Mouse (Mus musculus) bone marrow, adult 2 months (tissue): Measurements from ENCODE around the gene Nat8f3. TPM values are rescaled to one million over a fixed set of nuclear protein-coding genes. Genes with fewer than 3 reads are reported as not detected.
"Not testable (repeated sequence)": the region's sequence is repeated elsewhere in the genome, so short reads cannot be mapped to it uniquely, and the experiment has no call there.

Experiments used
- H3K27ac ChIP-seq: fragments of 200-500 bp; 2 replicates; pipeline ENCODE4 v1.5.1; 2012; ENCODE audit warnings: low read depth, mild to moderate bottlenecking, control low read depth, inconsistent platforms, low read length; ENCODE audit not compliant: control insufficient read depth, poor library complexity, insufficient read depth
- H3K4me1 ChIP-seq: fragments of 200-500 bp; 2 replicates; pipeline ENCODE4 v1.6.1; 2011; ENCODE audit warnings: low read length; ENCODE audit not compliant: control insufficient read depth, insufficient read depth
- H3K4me3 ChIP-seq: fragments of 200-500 bp; replicated peaks from 2 replicates; pipeline ENCODE3; 2011; ENCODE audit warnings: mild to moderate bottlenecking, low read depth, low read length, control low read depth; ENCODE audit not compliant: control insufficient read depth
- CTCF ChIP-seq: fragments of 200-500 bp; IDR thresholded peaks from 2 replicates; pipeline ENCODE4 v1.5.1; 2011; ENCODE audit warnings: low read length, control low read depth; ENCODE audit not compliant: control insufficient read depth, insufficient read depth
- POLR2A ChIP-seq: fragments of 200-500 bp; IDR thresholded peaks from 2 replicates; pipeline ENCODE4 v1.6.1; 2011; ENCODE audit warnings: low read depth, mild to moderate bottlenecking, control low read depth, low read length, borderline replicate concordance; ENCODE audit not compliant: control insufficient read depth
- WGBS: fragments of 180-500 bp; shearing (Covaris S2); methylation state at CpG from one replicate; pipeline ENCODE4 v1.1.7; 2018; 5-methylcytosine and 5-hydroxymethylcytosine counted together
- polyA plus RNA-seq: library from polyadenylated mRNA; stranded (reverse); fragments of >200 nt; gene quantifications from 2 replicates; pipeline ENCODE4 v1.2.4, GENCODE M21; 2011; ENCODE audit warnings: low replicate concordance; ENCODE audit not compliant: missing spikeins, insufficient read depth, insufficient read length

Nat8f3 gene
- polyA plus RNA-seq = not detected in 2 replicates

GRCm38 (mm10) chr6:85765532-85765931 is at the start of gene Nat8f3:
Gene Nat8f3, minus strand, starts transcription at chr6:85765754.
- WGBS = 58% methylated on average over 13 of the region's 13 CpGs

GRCm38 (mm10) chr6:85813339-85813738 is 47.8 kb upstream of the Nat8f3 start:
- no peak overlapping the region for H3K4me3 ChIP-seq
- no peak overlapping the region for H3K27ac ChIP-seq
- no peaks in the 10 kb centered on the region for H3K4me1 ChIP-seq
- 77% methylated on average over 2 of the region's 2 CpGs for WGBS
- TF ChIP-seq CTCF (no peak), POLR2A (no peak)

More at GRCm38 (mm10) chr6:85765532-85765931, at the start of gene Nat8f3:
- not testable (repeated sequence) for H3K4me3 ChIP-seq, H3K4me1 ChIP-seq, H3K27ac ChIP-seq

DNA sequence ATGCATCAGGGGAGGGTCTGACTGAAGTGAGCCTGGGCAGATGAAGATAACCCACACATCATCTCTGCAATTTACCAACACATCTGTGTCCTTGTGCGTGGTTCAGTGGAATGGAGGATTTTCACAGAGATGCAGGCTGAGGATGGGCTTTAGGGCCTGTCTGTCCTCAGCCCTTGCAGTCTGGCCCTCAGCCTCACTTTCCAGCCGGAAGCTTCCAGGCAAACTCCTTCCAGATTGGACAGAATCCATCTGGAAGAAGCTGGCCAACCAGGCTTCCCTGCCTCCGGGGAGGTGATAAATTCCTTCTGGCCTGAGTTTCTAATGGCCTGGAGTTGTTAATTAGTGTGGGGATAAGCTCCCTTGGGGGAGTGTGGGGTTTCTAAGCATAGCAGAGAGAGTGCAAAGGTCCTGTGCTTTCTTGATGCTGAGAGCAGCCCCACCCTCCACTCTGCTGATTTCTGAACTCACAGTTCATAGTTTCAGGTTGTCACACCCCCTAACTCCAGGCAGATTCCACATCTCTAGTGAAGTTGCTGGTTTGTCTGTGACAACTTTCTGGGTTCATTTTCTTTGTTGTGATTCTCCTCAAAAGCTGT is 45.5 kb upstream of the Nat8f3 start:
- WGBS = 62% methylated on average over 3 of the region's 3 CpGs
- not testable (repeated sequence) for H3K4me3 ChIP-seq, H3K4me1 ChIP-seq, H3K27ac ChIP-seq

- WGBS = 86% methylated on average over 3 of the region's 3 CpGs
- not testable (repeated sequence) for H3K27ac ChIP-seq, H3K4me1 ChIP-seq
Observed at GRCm38 (mm10) chr6:85810514-85810913, 45.0 kb upstream of the Nat8f3 start.

GRCm38 (mm10) chr6:85809784-85810183 is 44.2 kb upstream of the Nat8f3 start:
- not testable (repeated sequence) for H3K27ac ChIP-seq, H3K4me3 ChIP-seq, H3K4me1 ChIP-seq
- WGBS = 63% methylated on average over 3 of the region's 3 CpGs

More at GRCm38 (mm10) chr6:85810514-85810913, 45.0 kb upstream of the Nat8f3 start:
- not testable (repeated sequence) for H3K4me3 ChIP-seq

DNA sequence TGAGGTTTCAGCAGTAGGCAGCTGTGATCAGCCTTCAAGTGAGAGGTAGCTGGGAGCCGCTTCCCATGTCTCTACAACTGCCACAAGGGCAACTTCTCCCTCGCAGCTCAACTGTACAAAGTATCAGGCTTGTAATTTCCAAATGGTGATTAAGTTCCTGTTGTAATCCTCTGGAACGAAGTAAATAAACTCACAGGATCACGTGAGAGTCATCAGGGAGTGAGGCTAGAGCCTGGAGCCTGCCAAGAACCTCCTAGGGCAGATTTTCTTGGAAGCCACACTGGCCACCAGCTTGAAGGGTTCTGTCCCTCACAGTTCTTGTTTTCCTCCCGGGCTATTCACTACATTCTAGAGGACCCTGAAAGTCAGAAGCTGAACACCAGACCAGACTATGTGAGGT is 37.6 kb upstream of the Nat8f3 start:
- H3K4me3 ChIP-seq, H3K27ac ChIP-seq, H3K4me1 ChIP-seq: not testable (repeated sequence)
- 57% methylated on average over 5 of the region's 5 CpGs for WGBS

DNA sequence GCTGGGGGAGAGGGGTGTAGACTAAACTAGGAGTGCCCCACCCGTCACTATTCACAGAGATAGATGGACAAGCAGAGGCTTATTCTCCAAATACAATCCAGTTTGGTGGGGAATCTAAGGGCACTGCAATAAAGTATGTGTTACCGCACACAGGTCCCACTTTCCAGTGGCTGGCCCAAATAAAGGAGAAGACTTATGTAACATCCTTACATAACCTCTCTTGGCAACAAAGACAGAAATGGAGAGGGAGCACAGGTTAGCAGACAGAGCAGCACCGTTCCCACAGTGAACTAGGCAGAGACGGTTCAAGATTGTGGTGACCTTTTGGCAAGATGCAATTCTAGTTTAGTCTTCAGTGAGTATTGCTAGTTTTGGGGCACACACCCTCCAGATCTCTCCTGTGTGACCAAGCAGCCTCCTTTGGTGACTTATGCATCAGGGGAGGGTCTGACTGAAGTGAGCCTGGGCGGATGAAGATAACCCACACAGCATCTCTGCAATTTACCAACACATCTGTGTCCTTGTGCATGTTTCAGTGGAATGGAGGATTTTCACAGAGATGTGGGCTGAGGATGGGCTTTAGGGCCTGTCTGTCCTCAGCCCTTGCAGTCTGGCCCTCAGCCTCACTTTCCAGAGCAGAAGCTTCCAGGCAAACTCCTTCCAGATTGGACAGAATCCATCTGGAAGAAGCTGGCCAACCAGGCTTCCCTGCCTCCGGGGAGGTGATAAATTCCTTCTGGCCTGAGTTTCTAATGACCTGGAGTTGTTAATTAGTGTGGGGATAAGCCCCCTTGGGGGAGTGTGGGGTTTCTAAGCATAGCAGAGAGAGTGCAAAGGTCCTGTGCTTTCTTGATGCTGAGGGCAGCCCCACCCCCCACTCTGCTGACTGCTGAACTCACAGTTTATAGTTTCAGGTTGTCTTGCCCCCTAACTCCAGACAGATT is 2.2 kb downstream of the Nat8f3 start:
- H3K4me3 ChIP-seq, H3K4me1 ChIP-seq, H3K27ac ChIP-seq: not testable (repeated sequence)
- WGBS = 64% methylated on average over 6 of the region's 6 CpGs

DNA sequence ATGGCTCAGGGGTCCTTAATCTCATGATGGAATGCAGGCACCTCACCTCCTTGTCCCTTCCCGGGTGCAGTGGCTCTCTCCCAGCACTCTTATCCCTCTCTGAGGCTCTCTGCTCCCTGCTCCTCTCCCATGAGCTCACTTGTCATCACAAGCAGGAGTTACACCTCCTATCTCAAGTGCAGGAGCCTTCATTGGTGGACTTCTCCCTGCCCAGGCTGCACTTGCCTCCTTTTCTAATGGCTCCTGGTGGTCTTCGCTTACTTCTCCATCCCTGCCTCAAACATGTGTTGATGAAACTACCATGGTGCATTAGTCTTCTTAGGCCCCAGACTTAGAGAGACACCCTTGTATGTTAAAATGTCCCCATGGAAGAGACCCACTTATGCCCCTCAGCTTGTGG is 2.9 kb downstream of the Nat8f3 start:
- 52% methylated on average over 2 of the region's 2 CpGs for WGBS
- not testable (repeated sequence) for H3K27ac ChIP-seq, H3K4me1 ChIP-seq, H3K4me3 ChIP-seq

GRCm38 (mm10) chr6:85755705-85756249 is 9.8 kb downstream of the Nat8f3 start:
- not testable (repeated sequence) for H3K27ac ChIP-seq, H3K4me1 ChIP-seq, H3K4me3 ChIP-seq
- WGBS = 58% methylated on average over 4 of the region's 6 CpGs

GRCm38 (mm10) chr6:85713105-85713504 is 52.4 kb downstream of the Nat8f3 start, which contains the start of gene Nat8f7:
Gene Nat8f7, minus strand, starts transcription at chr6:85713205.
- H3K4me1 ChIP-seq, H3K4me3 ChIP-seq, H3K27ac ChIP-seq: not testable (repeated sequence)
- 74% methylated on average over 10 of the region's 10 CpGs for WGBS

GRCm38 (mm10) chr6:85709607-85710006 is 55.9 kb downstream of the Nat8f3 start:
- 75% methylated on average over 1 of the region's 1 CpGs for WGBS
- not testable (repeated sequence) for H3K4me3 ChIP-seq, H3K27ac ChIP-seq, H3K4me1 ChIP-seq

DNA sequence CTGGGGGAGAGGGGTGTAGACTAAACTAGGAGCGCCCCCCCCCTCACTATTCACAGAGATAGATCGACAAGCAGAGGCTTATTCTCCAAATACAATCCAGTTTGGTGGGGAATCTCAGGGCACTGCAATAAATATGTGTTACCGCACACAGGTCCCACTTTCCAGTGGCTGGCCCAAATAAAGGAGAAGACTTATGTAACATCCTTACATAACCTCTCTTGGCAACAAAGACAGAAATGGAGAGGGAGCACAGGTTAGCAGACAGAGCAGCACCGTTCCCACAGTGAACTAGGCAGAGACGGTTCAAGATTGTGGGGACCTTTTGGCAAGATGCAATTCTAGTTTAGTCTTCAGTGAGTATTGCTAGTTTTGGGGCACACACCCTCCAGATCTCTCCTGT is 56.3 kb downstream of the Nat8f3 start:
- WGBS = 82% methylated on average over 5 of the region's 5 CpGs
- H3K4me3 ChIP-seq, H3K27ac ChIP-seq, H3K4me1 ChIP-seq: not testable (repeated sequence)

- H3K4me1 ChIP-seq, H3K4me3 ChIP-seq, H3K27ac ChIP-seq: not testable (repeated sequence)
- WGBS = 74% methylated on average over 2 of the region's 4 CpGs
Observed at GRCm38 (mm10) chr6:85701943-85702342, 63.6 kb downstream of the Nat8f3 start.
